Mouse (Mus musculus) brain, adult 10 weeks (tissue): ENCODE results near the gene Cdk18. TPM values are rescaled to one million over a fixed set of nuclear protein-coding genes. Genes with fewer than 3 reads are reported as not detected.

Experiments used
- polyA plus RNA-seq: library from polyadenylated mRNA; stranded (reverse); fragments of 350-450 nt; fragmentation: Illumina TruSeq; extraction: RNeasy Lipid Tissue Mini Kit (QIAGEN cat#74804); gene quantifications from one replicate; pipeline ENCODE4 v1.2.3, GENCODE M21; 2015; ENCODE audit warnings: low read depth, low replicate concordance

Cdk18 gene
- polyA plus RNA-seq = 32.0 TPM

DNA sequence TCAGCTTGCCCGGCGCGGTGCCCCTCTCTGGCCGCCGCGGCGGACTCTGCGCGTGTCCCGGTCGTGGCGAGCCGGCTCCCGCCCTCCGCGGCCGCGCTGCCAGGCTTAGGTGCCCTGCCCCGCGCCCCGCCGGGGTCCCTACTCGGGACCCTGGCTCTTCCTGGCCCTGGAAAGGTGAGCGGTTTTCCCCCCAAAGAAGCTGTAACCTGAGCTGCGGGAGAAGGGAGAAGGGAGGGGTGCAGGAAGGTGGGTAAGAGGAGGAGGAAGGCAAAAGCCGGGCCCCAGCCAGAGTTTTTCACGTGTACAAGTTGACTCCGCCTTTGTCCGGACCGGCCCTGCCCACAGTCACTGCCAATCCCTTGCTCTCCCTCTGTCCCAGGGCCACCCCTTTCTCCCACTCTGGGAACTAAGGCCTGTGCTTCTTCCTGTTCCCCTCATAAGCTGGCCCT, at the start of gene Cdk18:
TSS of gene Cdk18 (minus strand) at position 269 of the 449 bp plus-strand sequence.

DNA sequence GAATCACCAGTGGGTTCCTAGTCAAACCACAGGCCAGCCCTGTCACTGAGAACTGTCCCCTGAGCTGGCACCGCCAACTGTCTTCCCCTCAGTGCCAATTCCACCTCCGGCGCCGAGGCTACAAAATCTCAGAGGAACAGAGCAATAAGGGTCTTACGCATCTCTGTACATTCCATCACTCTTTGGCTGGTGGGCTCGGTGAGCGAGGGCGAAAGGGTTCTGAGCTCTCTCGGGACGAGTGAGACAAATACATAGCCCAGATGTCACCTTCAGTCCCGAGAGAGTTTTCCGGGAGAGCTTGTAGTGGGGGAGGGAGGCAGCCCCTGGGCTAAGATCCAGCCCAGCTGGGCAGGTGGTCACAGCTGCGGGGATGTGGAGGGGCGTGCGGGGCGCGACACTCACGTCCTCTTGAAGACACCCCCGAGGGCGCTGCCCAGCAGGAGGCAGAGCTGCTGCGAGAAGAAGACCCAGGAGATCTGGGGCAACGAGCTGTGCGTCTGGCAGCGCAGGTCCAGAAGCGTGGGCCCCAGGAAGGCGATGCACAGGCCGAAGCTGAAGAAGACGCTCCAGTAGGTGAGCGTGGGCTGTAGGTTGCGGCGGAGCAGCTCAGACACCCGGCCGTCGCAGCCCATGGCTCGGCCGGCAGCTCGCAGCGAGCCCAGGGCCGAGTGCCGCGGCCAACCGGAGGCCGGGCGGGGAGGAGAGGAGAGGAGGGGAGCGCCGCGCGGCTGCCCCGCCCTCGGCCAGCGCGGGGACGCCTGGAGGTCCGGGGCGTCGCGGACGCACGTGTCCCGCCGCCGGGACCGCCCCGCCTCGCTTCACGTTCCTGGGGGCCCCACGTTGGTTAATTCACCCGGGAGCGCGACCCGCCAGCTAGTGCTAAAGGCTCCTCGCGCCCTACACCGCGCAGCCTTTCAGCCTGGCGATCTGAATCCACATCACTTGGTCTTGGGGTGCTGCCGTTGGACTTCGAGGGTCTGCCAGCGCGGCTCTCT, 71.9 kb downstream of the Cdk18 start, which contains the start of gene Mfsd4a:
TSS of gene Mfsd4a (minus strand) at position 802 of the 995 bp plus-strand sequence.

Other genes with a start within 250 kb of the Cdk18 start
- 54.7 TPM for gene Nucks1, start 229.2 kb downstream of the Cdk18 start, polyA plus RNA-seq
- 1.7 TPM for gene Slc45a3, start 176.7 kb downstream of the Cdk18 start, polyA plus RNA-seq
- 12.0 TPM for gene Elk4, start 132.1 kb downstream of the Cdk18 start, polyA plus RNA-seq
- gene Mfsd4a, start 71.6 kb downstream of the Cdk18 start, polyA plus RNA-seq = 40.7 TPM
- gene Lemd1, start 51.7 kb upstream of the Cdk18 start, polyA plus RNA-seq = 5.3 TPM
- 2.6 TPM for gene AC124108.1, start 51.8 kb upstream of the Cdk18 start, polyA plus RNA-seq
- gene Gm10188, start 90.1 kb upstream of the Cdk18 start, polyA plus RNA-seq = not detected
- 11.4 TPM for gene Klhdc8a, start 158.9 kb upstream of the Cdk18 start, polyA plus RNA-seq
- 0.86 TPM for gene Nuak2, start 176.4 kb upstream of the Cdk18 start, polyA plus RNA-seq